Mouse (Mus musculus): ENCODE results near the gene Rap2a.

- TF ChIP-seq POLR2A (IDR thresholded peaks at IDR 0.05; ENCODE audit: borderline replicate concordance, extremely low read depth, insufficient read depth, insufficient read length, poor library complexity, severe bottlenecking): no peak
- no peak for TF ChIP-seq CTCF (IDR thresholded peaks at IDR 0.05; ENCODE audit: borderline replicate concordance, extremely low read depth, insufficient read depth, insufficient read length)
Measured at GRCm38 (mm10) chr14:120504423-120504822, 26.2 kb downstream of the Rap2a start.
